Mouse (Mus musculus) megakaryocyte, embryonic 14.5 days (primary cell): ENCODE data around the gene Zbtb20.

ENCODE experiments used
- FLI1 ChIP-seq: IDR thresholded peaks from 2 replicates; pipeline ENCODE4 v1.6.1; 2012; ENCODE audit warnings: low read length, inconsistent platforms, mixed read lengths
- GATA1 ChIP-seq: IDR thresholded peaks from 3 replicates; pipeline ENCODE4 v1.6.1; 2012; ENCODE audit warnings: mixed read lengths, low read length, inconsistent platforms, borderline replicate concordance

DNA sequence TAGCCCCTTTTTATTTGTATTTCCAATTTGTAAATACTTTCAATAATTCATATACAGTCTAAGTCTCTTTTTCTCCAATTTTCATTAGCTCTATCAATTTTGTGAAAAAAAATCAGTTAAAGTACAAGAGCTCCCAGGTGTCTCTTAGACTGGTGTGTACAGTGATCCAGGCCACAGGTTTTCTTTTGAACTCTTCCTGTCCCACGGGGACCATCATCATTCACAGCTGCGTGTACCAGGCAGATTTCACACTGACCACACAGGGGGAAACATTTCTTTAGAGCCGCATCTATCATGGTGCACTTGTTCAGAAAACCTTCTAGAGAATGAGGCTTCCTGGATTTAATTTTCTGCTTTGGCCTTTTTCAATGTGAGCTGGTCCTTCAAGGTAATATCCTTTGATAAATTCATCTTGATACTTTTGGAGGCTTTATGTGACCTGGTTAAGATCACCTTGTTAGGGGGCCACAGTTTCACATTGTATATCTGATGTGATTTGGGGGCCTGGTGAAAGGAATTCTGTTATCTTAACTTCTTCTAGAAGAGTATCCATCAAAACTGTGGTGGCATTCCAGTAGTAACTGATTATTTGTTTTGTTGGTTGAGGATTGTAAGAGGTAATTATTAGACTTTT is 586.2 kb downstream of the Zbtb20 start:
- TF ChIP-seq GATA1 (no peak), FLI1 (no peak)
